Mouse (Mus musculus): ENCODE measurements at regions not wholly inside any gene's neighbourhood (a gene's known extent, or its start where the extent isn't known, plus 50 kb on each side); places are given as distances from the start of the nearest gene placed in this dataset.
A peak's percentile ranks its signal among the peaks of the same experiment; 100 is the strongest.

DNA sequence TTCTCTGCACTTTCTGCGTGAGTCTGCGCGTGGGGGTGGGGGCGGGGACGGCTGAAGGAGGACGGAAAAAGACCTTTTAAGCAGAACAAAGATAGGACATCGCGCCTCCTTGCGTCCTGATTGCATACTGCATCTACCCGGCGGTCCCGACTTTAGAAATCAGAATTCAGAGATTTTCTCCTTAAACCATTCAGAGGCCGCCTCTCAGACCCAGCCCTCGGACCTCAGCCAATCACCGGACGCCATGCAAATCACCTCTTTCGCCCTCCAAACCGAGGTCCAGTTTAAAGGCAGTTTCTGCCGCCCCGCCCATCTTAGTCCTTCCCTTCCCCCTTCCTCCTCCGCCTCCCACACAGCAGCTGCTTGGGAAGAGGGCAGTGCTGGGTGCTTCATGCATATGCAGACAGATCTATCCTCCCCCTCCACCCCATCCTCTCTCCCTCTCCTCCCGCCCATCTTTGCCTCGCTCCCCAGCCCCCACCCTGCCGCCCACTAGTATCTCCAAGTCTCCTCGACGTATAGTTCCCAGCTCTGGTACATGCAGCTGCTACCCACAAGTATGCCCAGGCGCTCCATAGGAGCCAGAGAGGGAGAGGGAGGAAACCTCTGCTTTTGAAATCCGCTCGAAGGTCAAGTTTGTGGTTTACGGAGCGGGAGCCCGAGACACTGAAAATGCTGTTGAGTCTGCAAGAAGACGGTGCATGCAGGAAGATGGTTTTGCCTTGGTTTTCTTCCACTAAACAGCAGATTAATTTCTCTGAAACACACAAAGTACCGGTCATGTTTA lies 126.0 kb downstream of the Tmem161b start:
- peak; percentile 65; the same call in 1 of the 2 replicates for TF ChIP-seq CTCF (IDR thresholded peaks at IDR 0.05; ENCODE audit: extremely low read depth, insufficient read length, insufficient replicate concordance, low read depth, low read length)
- no peak for TF ChIP-seq POLR2A (IDR thresholded peaks at IDR 0.05; ENCODE audit: low read depth, low read length)
